Mouse (Mus musculus) liver, postnatal 0 days (tissue): ENCODE results near the gene E130114P18Rik.

ENCODE experiments used
- CTCF ChIP-seq: sonication (generic); IDR thresholded peaks from 2 replicates; pipeline ENCODE4 v1.5.1; 2016; ENCODE audit warnings: antibody characterized with exemption, low read depth
- EP300 ChIP-seq: IDR thresholded peaks from 2 replicates; pipeline ENCODE4 v1.6.1; 2016; ENCODE audit warnings: antibody characterized with exemption, low read depth, mild to moderate bottlenecking

- TF ChIP-seq CTCF: no peak
- no peak for TF ChIP-seq EP300
Observed at GRCm38 (mm10) chr4:97635296-97635755, 142.6 kb downstream of the E130114P18Rik start.
